Mouse (Mus musculus) testis, adult 2 months (tissue): ENCODE measurements at regions not wholly inside any gene's neighbourhood (a gene's known extent, or its start where the extent isn't known, plus 50 kb on each side); places are given as distances from the start of the nearest gene placed in this dataset.
"Not testable (repeated sequence)": the region's sequence is repeated elsewhere in the genome, so short reads cannot be mapped to it uniquely, and the experiment has no call there.

Source experiments
- CTCF ChIP-seq: fragments of 200-500 bp; IDR thresholded peaks from 2 replicates; pipeline ENCODE4 v1.5.1; 2012; ENCODE audit warnings: low read depth, mild to moderate bottlenecking, inconsistent platforms, low read length, moderate library complexity; ENCODE audit not compliant: control insufficient read depth, insufficient read depth, insufficient replicate concordance
- POLR2A ChIP-seq: fragments of 200-500 bp; IDR thresholded peaks from 2 replicates; pipeline ENCODE4 v1.6.1; 2012; ENCODE audit warnings: low read depth, mild to moderate bottlenecking, inconsistent platforms, low read length, moderate library complexity; ENCODE audit not compliant: control insufficient read depth

- not testable (repeated sequence) for TF ChIP-seq POLR2A, CTCF
These were observed 459.4 kb upstream of the Ccng1 start for GRCm38 (mm10) chr11:41214501-41214900.
